Mouse (Mus musculus) heart, postnatal 25 days (tissue): Measurements from ENCODE around the gene Inpp4b. TPM values are rescaled to one million over a fixed set of nuclear protein-coding genes. Genes with fewer than 3 reads are reported as not detected.
"Not testable (repeated sequence)": the region's sequence is repeated elsewhere in the genome, so short reads cannot be mapped to it uniquely, and the experiment has no call there.

Experiments used
- DNase-seq: peaks from one replicate; pipeline ENCODE4 v3.0.0; 2022; ENCODE audit warnings: low spot score
- intact Hi-C: fragments of 180-260 bp; cut with DNase I; formaldehyde crosslinking; loops from one replicate; pipeline ENCODE4 v1.15.1; 2025
- total RNA-seq, 2 experiments: library from RNA; stranded (reverse); gene quantifications; 2 replicates each; pipeline ENCODE4 v1.2.3; 2021

Gene Inpp4b
- total RNA-seq, 2 experiments from 2014 or later = 74.5 to 77.8 TPM

DNA sequence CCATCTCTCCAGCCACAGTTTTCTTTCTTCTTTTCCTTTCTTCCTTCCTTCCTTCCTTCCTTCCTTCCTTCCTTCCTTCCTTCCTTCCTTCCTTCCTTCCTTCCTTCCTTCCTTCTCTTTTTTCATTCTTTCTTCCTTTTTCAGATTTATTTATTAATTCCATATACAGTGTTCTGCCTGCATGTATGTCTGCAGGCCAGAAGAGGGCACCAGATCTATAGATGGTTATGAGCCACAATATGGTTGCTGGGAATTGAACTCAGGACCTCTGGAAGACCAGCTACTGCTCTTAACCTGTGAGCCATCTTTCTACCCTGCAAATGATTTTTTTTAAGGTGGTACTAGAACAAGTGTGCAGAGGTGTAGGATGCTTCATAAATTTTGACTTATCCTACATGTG, 689.7 kb downstream of the Inpp4b start:
- intact Hi-C loops = loop anchor here (10.0 kb wide), 1 partner anchor 713 kb away; no protein-coding TSS in a partner anchor
- not testable (repeated sequence) for DNase-seq

DNA sequence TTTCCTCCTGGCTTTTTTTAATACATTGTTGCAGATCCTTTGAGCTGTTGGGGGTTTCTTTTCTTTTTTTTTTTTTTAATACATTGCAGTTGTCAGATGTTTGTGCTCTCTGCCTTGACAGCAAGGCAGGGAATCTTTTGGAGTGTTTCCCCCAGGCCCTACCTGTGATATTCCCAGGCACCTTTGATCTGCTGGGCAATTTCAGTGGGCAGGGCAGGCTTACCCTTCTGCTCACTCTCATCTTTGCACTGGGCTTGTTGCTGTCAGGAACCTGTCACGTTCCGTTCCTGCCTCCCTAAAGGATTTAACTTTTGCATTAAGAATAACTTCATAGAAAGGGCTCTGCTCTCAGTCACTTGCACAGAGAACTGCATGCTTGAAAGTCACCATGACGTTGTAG, 711.7 kb downstream of the Inpp4b start:
- no peak for DNase-seq
- intact Hi-C loops = no loop called here

DNA sequence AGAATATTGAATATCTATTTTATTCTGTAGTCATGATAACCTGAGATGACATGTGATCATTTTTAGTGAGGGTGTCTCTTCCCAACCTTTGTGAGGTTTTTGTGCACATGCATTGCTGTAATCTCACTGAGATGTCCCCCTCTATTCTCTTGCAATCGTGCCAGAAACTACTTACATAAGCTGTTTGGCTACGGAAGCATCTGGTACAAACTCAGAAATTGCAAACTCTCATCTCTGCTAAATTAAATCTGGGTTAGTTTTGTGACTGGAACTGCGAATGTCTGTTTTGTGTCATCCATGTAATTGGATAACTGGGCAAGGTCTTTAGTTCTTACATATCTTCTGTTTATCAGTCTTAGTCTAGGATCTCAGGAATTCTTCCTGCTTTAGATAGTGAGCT, 725.3 kb downstream of the Inpp4b start:
- no peak for DNase-seq
- intact Hi-C loops = no loop called here

DNA sequence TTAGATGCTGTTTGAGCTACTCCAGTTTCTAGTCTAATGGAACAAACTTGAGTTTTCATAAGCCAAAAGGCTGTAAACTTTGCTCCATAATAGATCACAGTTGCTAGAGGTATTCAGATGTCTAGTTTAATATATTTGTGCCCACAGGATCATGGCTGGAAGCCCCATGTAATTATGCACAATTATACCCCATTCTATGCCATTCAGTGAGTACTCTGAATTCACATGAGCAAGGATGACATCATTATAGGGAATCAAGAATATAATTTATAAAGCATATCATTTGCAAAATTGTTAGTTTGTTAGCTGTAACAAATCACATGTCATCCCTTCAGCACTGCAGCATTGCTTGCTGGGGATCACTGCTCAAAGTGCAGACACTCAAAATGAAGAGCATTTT, 736.9 kb downstream of the Inpp4b start:
- no peak for DNase-seq
- intact Hi-C loops = no loop called here

DNA sequence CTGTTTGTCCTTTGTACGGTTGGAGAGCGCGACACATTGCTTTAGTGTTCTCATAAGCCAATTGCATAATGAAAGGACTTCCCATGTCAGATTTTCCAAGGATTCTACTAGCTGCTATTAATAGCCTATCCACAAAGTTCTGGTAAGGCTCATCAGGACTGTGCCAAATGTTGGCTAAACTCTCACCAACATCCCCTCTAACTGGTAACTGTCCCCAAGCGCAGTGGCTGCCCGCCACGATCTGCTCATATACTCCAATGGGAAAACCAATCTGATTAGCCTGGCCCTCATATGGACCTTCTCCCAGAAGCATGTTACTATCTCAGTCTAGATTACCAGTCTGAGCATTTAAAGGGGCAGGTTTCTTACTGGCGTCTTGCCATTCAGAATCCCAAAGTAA, 744.3 kb downstream of the Inpp4b start:
- intact Hi-C loops = not testable (repeated sequence)
- DNase-seq = peak; percentile 2

DNA sequence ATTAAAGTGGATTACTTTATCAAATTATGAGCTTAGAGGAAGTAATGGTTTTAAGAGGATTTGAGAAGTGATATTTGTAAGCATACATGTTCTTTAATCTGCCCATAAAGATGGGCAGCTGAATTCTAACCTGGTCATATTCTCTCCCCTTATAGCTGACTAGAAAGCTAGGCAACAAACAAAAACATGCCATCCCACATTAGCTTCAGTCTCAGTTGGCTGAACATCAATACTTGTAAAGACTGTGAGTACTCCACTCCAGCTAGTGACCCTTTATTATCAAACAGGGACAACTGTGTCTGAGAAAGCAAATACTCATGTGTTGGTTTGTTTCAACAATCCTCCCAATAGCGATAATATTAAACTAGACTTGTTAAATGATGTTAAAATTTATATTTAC, 748.5 kb downstream of the Inpp4b start:
- intact Hi-C loops = no loop called here
- no peak for DNase-seq

DNA sequence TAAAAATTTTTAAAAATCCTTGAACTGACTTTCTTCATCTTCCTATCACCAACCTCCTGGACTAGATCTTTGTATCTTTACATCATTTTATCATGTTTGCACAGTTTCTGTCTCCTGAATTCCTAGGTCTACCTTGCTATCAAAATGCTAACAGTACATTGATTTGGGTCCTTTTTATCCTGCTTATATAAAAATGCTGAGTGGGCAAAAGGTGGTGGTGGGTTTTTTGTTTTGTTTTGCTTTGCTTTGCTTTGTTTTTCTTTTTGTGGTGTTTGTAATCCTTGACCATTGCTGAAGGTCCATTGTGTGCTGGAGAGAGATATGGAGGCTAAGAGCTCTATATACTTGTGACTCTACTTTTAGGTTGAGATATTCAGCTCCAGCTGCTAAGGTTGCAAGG, 750.9 kb downstream of the Inpp4b start:
- intact Hi-C loops = no loop called here

DNA sequence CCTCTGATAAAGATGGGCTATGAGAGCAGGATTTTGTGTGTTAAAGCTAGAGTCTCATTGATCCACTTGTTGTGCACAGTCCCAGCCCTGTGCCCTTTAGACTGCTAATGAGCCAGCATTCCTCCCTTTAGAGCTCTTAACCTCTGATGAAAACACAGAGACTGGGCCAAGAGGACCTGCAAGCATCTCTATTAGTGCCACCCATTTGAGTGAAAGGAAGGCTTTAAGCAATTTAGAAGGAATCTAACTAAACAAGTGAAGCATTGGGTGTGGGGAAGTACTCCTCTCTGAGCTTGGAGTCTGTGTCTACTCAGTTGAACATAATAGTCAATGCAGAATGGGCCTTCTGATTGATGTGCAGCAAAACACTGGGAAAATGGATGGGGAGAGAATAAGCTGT, 762.2 kb downstream of the Inpp4b start:
- no peak for DNase-seq
- intact Hi-C loops = no loop called here

More for the DNA sequence above, 750.9 kb downstream of the Inpp4b start:
- DNase-seq = no peak

DNA sequence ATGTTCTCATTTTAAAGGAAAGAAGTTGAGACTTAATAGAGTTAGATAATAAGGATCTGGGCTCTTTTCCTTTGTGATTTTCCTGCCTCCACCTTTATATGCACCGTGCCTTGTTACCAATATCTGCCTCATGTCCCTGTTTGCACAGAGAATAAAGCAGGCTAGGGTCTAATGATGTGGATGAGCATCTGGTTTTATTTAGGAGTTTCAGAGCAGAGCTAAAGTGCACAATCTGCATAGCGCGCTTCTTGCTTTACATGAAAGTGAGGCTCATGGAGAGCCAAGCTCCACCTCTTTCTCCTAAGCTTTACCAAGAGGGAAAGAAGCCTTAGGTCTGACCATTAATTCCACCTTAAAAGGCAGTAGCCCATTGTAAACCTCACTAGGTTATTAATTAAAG, 763.8 kb downstream of the Inpp4b start:
- intact Hi-C loops = no loop called here
- DNase-seq = no peak

DNA sequence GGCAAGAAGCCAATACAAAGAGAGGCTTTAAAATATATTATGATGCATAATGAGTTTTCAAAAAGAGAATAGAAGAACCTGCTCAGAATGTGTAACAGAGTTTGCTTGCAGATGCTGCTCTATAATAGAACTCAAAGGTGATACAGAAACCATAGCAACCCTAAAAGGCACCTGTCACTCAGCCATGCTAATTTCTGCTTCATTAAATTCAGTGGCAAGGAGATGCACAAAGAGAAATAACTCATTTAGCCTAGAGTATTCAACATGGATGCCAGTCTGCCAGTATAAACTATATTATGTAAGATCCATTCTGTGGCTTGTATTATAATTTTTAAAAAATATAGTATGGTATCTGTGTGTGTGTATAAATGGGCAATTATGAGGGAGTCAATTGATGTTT, 807.9 kb downstream of the Inpp4b start:
- no peak for DNase-seq
- intact Hi-C loops = no loop called here

DNA sequence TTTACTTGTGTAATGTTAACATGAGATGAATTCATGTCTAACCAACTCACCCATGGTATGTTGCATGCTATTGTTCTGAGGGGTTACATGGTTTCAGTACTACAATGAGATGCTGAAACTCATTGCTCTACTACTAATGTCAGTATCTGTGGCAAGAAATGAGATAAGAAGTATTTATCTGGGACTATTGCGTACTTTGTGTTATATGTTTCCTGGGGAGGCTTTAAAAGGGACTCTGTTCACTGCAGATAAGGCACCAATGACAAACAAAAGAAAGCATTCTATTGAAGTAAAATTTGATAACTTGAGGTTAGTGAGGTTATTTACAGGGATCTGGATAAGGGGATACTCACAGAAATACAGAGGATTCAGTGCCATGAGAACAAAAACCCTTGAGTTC, 815.6 kb downstream of the Inpp4b start:
- intact Hi-C loops = no loop called here

More for the DNA sequence above, 815.6 kb downstream of the Inpp4b start:
- DNase-seq = no peak
